Mouse (Mus musculus): Measurements from ENCODE around the gene Snx29. TPM values are rescaled to one million over a fixed set of nuclear protein-coding genes. Genes with fewer than 3 reads are reported as not detected.

The Snx29 gene
- total RNA-seq, 1 experiment: 9.6 TPM

DNA sequence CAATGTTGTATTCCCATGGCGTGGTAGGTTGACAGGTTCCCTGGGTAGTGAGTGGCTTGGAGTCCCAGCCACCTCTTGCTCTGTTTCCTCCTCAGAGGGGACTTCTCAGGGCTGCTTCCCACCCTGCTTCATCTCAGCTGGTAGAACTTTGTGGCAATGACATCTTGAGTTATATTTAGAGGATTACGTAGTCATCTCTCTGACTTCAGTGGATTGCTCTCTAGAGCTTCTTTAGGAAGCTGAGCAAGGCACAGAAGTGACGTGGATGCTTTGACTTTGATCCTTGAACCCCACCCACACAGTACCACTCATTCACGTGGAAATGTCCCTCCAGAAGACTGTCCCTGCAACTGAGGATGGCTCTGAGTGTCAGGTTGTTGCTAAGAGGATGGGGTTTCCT, 156.9 kb downstream of the Snx29 start:
- no peaks in the 10 kb centered on the region for H3K9me3 ChIP-seq (ENCODE audit: control insufficient read depth, insufficient read depth, low read depth, low read length)
- in situ Hi-C loops (cut with MboI; ENCODE audit: low sequenced_read_pairs in 2 of 2, unreplicated experiment in 2 of 2): no loop called here
- no peak for DNase-seq (ENCODE audit: low read depth, low spot score)
- H3K27ac ChIP-seq (ENCODE audit: insufficient read depth, low read depth, low read length, poor library complexity, severe bottlenecking): no peak overlapping the region
- H3K4me1 ChIP-seq (ENCODE audit: control insufficient read depth in 2 of 2, insufficient read depth in 2 of 2, low read length in 2 of 2, poor library complexity in 1 of 2): no peaks in the 10 kb centered on the region
- H3K9ac ChIP-seq (ENCODE audit: insufficient read depth, low read depth, low read length, poor library complexity, severe bottlenecking): no peak overlapping the region
- no peak for TF ChIP-seq MAFK (IDR thresholded peaks at IDR 0.05; ENCODE audit: insufficient read depth, low read depth, low read length)
- TF ChIP-seq CHD2 (IDR thresholded peaks at IDR 0.05; ENCODE audit: low read depth, low read length): no peak
- no peak for TF ChIP-seq ZC3H11A (IDR thresholded peaks at IDR 0.05; ENCODE audit: borderline replicate concordance, low read depth, low read length)
- no peak for TF ChIP-seq HCFC1 (IDR thresholded peaks at IDR 0.05; ENCODE audit: borderline replicate concordance, insufficient read depth, low read length)
- no peak for TF ChIP-seq ZNF384 (IDR thresholded peaks at IDR 0.05; ENCODE audit: low read depth, low read length)
- H3K36me3 ChIP-seq (ENCODE audit: control insufficient read depth, insufficient read depth, low read length, poor library complexity, severe bottlenecking): no peaks in the 10 kb centered on the region
- H3K4me3 ChIP-seq (ENCODE audit: insufficient read depth in 1 of 2, low read depth in 1 of 2, low read length in 2 of 2, poor library complexity in 1 of 2, severe bottlenecking in 1 of 2): no peak overlapping the region

DNA sequence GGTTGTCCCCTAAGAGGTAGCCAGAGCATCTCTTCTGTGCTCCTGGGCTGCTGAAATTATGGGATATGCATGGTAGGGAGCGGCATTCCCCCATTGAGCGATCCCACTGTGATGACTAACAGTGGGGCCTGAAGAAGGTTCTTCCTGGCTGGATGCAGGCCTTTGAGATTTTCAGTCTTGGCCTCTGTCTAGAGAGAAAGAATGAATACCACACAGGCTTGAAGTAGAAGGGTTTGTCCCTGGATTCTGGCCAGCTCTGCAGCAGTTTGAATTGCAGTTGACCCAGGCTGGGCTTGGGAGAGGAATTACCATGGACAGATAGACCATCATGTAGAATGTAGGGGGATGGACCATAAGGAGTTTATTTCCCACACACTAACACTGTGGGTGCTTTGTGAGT, 159.5 kb downstream of the Snx29 start:
- in situ Hi-C loops (cut with MboI; ENCODE audit: low sequenced_read_pairs in 2 of 2, unreplicated experiment in 2 of 2): no loop called here
- Histone ChIP-seq H3K9ac (ENCODE audit: insufficient read depth, low read depth, low read length, poor library complexity, severe bottlenecking) (no peak overlapping the region), H3K9me3 (ENCODE audit: control insufficient read depth, insufficient read depth, low read depth, low read length) (no peaks in the 10 kb centered on the region), H3K4me1 (ENCODE audit: control insufficient read depth in 2 of 2, insufficient read depth in 2 of 2, low read length in 2 of 2, poor library complexity in 1 of 2) (no peaks in the 10 kb centered on the region), H3K36me3 (ENCODE audit: control insufficient read depth, insufficient read depth, low read length, poor library complexity, severe bottlenecking) (no peaks in the 10 kb centered on the region), H3K27ac (ENCODE audit: insufficient read depth, low read depth, low read length, poor library complexity, severe bottlenecking) (no peak overlapping the region), H3K4me3 (ENCODE audit: insufficient read depth in 1 of 2, low read depth in 1 of 2, low read length in 2 of 2, poor library complexity in 1 of 2, severe bottlenecking in 1 of 2) (no peak overlapping the region)
- no peak for DNase-seq (ENCODE audit: low read depth, low spot score)
- TF ChIP-seq HCFC1 (IDR thresholded peaks at IDR 0.05; ENCODE audit: borderline replicate concordance, insufficient read depth, low read length) (no peak), MAFK (IDR thresholded peaks at IDR 0.05; ENCODE audit: insufficient read depth, low read depth, low read length) (no peak), ZC3H11A (IDR thresholded peaks at IDR 0.05; ENCODE audit: borderline replicate concordance, low read depth, low read length) (no peak), ZNF384 (IDR thresholded peaks at IDR 0.05; ENCODE audit: low read depth, low read length) (no peak), CHD2 (IDR thresholded peaks at IDR 0.05; ENCODE audit: low read depth, low read length) (no peak)

DNA sequence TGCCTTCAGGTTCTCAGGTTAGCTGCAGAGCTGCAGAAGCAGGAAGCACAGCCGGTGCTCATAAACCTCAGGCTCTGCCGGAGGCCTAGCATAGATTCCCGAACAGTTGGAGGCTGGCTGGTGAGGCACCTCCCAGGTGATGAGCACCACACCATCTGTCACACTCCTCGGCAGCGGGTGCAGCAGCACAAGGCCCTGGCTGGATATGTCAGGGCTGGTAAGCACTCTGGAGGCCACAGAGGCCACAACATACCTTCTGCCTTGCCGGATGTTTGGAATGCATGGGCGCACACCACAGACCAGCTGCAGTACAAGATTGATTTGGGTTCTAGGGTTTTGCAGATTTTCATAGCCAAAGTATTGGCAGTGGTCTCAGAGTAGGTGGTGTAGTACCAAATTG, 172.2 kb downstream of the Snx29 start:
- H3K9me3 ChIP-seq (ENCODE audit: control insufficient read depth, insufficient read depth, low read depth, low read length): no peaks in the 10 kb centered on the region

DNA sequence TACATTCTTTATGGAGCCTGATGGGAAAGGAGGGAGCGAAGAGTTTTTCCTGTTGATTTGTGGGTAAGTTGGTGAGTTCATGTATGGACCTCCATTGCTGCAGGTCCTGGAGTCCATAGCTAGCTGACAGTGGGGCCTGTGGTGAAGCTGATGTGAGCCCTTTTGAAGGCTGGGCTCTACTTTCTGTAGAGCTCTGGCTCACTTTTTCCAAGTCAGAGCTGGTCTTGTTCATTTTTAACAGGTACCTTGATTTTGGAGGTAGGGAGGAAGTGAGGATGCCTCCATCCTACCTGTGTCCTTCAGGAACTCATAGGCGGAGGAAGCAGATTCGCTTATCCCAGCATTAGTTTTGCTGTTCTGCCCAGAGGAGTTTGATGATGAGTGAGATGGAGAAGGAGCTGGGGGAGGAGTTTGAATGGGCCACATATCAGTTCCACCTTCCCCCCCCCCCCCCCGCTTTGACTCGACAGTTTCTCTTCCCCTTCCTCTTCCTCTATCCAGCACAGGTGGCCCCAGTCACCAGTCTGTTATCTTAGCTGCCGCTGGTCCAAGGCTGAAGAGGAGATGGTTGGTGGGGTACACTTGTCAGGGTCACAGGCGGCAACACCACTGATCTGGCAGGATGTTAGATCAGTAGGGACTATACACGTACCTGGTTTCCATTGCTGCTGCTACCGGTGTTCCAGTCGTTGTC, 173.4 kb downstream of the Snx29 start:
- no peak overlapping the region for H3K4me3 ChIP-seq (ENCODE audit: insufficient read depth in 1 of 2, low read depth in 1 of 2, low read length in 2 of 2, poor library complexity in 1 of 2, severe bottlenecking in 1 of 2)
- in situ Hi-C loops (cut with MboI; ENCODE audit: low sequenced_read_pairs in 2 of 2, unreplicated experiment in 2 of 2): no loop called here
- H3K4me1 ChIP-seq (ENCODE audit: control insufficient read depth in 2 of 2, insufficient read depth in 2 of 2, low read length in 2 of 2, poor library complexity in 1 of 2): peaks cover 0 to under 1% of the 10 kb centered on the region in 2 experiments; a peak in 1 of 4 replicates
- H3K9me3 ChIP-seq (ENCODE audit: control insufficient read depth, insufficient read depth, low read depth, low read length): no peaks in the 10 kb centered on the region
- no peak overlapping the region for H3K9ac ChIP-seq (ENCODE audit: insufficient read depth, low read depth, low read length, poor library complexity, severe bottlenecking)
- no peak overlapping the region for H3K27ac ChIP-seq (ENCODE audit: insufficient read depth, low read depth, low read length, poor library complexity, severe bottlenecking)
- H3K36me3 ChIP-seq (ENCODE audit: control insufficient read depth, insufficient read depth, low read length, poor library complexity, severe bottlenecking): no peaks in the 10 kb centered on the region
- DNase-seq (ENCODE audit: low read depth, low spot score): no peak
- TF ChIP-seq MAFK (IDR thresholded peaks at IDR 0.05; ENCODE audit: insufficient read depth, low read depth, low read length) (no peak), ZNF384 (IDR thresholded peaks at IDR 0.05; ENCODE audit: low read depth, low read length) (no peak)

More for the DNA sequence above, 172.2 kb downstream of the Snx29 start:
- H3K9ac ChIP-seq (ENCODE audit: insufficient read depth, low read depth, low read length, poor library complexity, severe bottlenecking): no peak overlapping the region
- TF ChIP-seq CHD2 (IDR thresholded peaks at IDR 0.05; ENCODE audit: low read depth, low read length) (no peak), HCFC1 (IDR thresholded peaks at IDR 0.05; ENCODE audit: borderline replicate concordance, insufficient read depth, low read length) (no peak), ZNF384 (IDR thresholded peaks at IDR 0.05; ENCODE audit: low read depth, low read length) (no peak)
- H3K4me3 ChIP-seq (ENCODE audit: insufficient read depth in 1 of 2, low read depth in 1 of 2, low read length in 2 of 2, poor library complexity in 1 of 2, severe bottlenecking in 1 of 2): no peak overlapping the region
- no peaks in the 10 kb centered on the region for H3K4me1 ChIP-seq (ENCODE audit: control insufficient read depth in 2 of 2, insufficient read depth in 2 of 2, low read length in 2 of 2, poor library complexity in 1 of 2)
- H3K36me3 ChIP-seq (ENCODE audit: control insufficient read depth, insufficient read depth, low read length, poor library complexity, severe bottlenecking): no peaks in the 10 kb centered on the region
- H3K27ac ChIP-seq (ENCODE audit: insufficient read depth, low read depth, low read length, poor library complexity, severe bottlenecking): no peak overlapping the region
- in situ Hi-C loops (cut with MboI; ENCODE audit: low sequenced_read_pairs in 2 of 2, unreplicated experiment in 2 of 2): no loop called here
- no peak for DNase-seq (ENCODE audit: low read depth, low spot score)

DNA sequence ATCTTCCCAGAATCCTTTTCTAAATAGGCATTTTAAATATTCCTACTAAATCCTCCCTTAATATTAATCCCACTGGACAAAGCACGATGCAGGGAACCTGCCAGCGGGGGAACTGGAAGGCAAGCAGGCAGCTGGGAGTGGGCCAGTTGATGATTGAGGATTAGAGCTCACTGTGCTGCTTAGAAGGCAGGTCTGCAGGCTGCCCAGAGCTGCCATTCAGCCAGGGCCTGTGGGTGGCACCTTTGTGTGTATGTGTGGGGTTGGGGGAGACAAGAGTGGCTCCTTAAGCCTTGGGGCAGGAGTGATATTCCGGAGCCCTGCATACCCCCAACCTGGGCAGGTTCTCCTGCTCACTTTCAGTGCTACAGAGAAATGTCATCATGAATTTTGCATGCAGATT, 174.0 kb downstream of the Snx29 start:
- Histone ChIP-seq H3K9ac (ENCODE audit: insufficient read depth, low read depth, low read length, poor library complexity, severe bottlenecking) (no peak overlapping the region), H3K9me3 (ENCODE audit: control insufficient read depth, insufficient read depth, low read depth, low read length) (no peaks in the 10 kb centered on the region), H3K4me3 (ENCODE audit: insufficient read depth in 1 of 2, low read depth in 1 of 2, low read length in 2 of 2, poor library complexity in 1 of 2, severe bottlenecking in 1 of 2) (no peak overlapping the region), H3K36me3 (ENCODE audit: control insufficient read depth, insufficient read depth, low read length, poor library complexity, severe bottlenecking) (no peaks in the 10 kb centered on the region), H3K27ac (ENCODE audit: insufficient read depth, low read depth, low read length, poor library complexity, severe bottlenecking) (no peak overlapping the region), H3K4me1 (ENCODE audit: control insufficient read depth in 2 of 2, insufficient read depth in 2 of 2, low read length in 2 of 2, poor library complexity in 1 of 2) (peaks cover 0 to 2% of the 10 kb centered on the region in 2 experiments; a peak in 1 of 4 replicates)
- DNase-seq (ENCODE audit: low read depth, low spot score): no peak
- TF ChIP-seq HCFC1 (IDR thresholded peaks at IDR 0.05; ENCODE audit: borderline replicate concordance, insufficient read depth, low read length): no peak
- TF ChIP-seq ZC3H11A (IDR thresholded peaks at IDR 0.05; ENCODE audit: borderline replicate concordance, low read depth, low read length): no peak
- no peak for TF ChIP-seq ZNF384 (IDR thresholded peaks at IDR 0.05; ENCODE audit: low read depth, low read length)
- no peak for TF ChIP-seq MAFK (IDR thresholded peaks at IDR 0.05; ENCODE audit: insufficient read depth, low read depth, low read length)
- no peak for TF ChIP-seq CHD2 (IDR thresholded peaks at IDR 0.05; ENCODE audit: low read depth, low read length)
- in situ Hi-C loops (cut with MboI; ENCODE audit: low sequenced_read_pairs in 2 of 2, unreplicated experiment in 2 of 2): no loop called here
